Mouse (Mus musculus): ENCODE data around the gene Smpd3.

Smpd3 gene

GRCm38 (mm10) chr8:106232751-106233150 is 105.0 kb downstream of the Smpd3 start:
- DNase-seq (ENCODE audit: low read depth, low spot score), result no peak

GRCm38 (mm10) chr8:106231536-106231935 is 106.3 kb downstream of the Smpd3 start:
- peak; percentile 16 for DNase-seq (ENCODE audit: low read depth, low spot score)

GRCm38 (mm10) chr8:106226589-106226988 is 111.2 kb downstream of the Smpd3 start:
- peak; percentile 69 for DNase-seq (ENCODE audit: low read depth, low spot score)

GRCm38 (mm10) chr8:106219620-106220019 is 118.2 kb downstream of the Smpd3 start:
- no peak for DNase-seq (ENCODE audit: low read depth, low spot score)

- no peak for DNase-seq (ENCODE audit: low read depth, low spot score)
These were observed 123.8 kb downstream of the Smpd3 start for GRCm38 (mm10) chr8:106213959-106214358.

GRCm38 (mm10) chr8:106211421-106211820 is 126.4 kb downstream of the Smpd3 start:
- DNase-seq (ENCODE audit: low read depth, low spot score), result no peak

- DNase-seq (ENCODE audit: low read depth, low spot score), result peak; percentile 95
These were observed 126.9 kb downstream of the Smpd3 start, which contains the start of the genes Slc7a6os and Prmt7 for GRCm38 (mm10) chr8:106210821-106211345. Slc7a6os (minus strand) TSS chr8:106210935. Prmt7 (plus strand) TSS chr8:106210936.

GRCm38 (mm10) chr8:106210035-106210731 is 127.6 kb downstream of the Smpd3 start:
- peak; percentile 6 for DNase-seq (ENCODE audit: low read depth, low spot score)
